Mouse (Mus musculus) ES-E14 (cell line): Measurements from ENCODE around the gene Alcam. TPM values are rescaled to one million over a fixed set of nuclear protein-coding genes. Genes with fewer than 3 reads are reported as not detected.

Source experiments
- DNase-seq: peaks from one replicate; pipeline ENCODE4 v3.0.0-alpha.2; 2013; ENCODE audit warnings: low read depth, low spot score
- H3K27ac ChIP-seq: 2 replicates; pipeline ENCODE4 v1.5.1; 2012; ENCODE audit warnings: low read depth, mild to moderate bottlenecking, low read length, moderate library complexity, mixed read lengths; ENCODE audit not compliant: poor library complexity, insufficient read depth, severe bottlenecking
- H3K36me3 ChIP-seq: 2 replicates; pipeline ENCODE4 v1.6.1; 2012; ENCODE audit warnings: mild to moderate bottlenecking, low read length, moderate library complexity, mixed read lengths; ENCODE audit not compliant: control insufficient read depth, poor library complexity, insufficient read depth, severe bottlenecking
- H3K4me1 ChIP-seq, 2 experiments: fragments of 150-350 bp in 1 of 2; sonication (generic) in 1 of 2; 2 replicates each; pipeline ENCODE4 v1.6.1; 2012; ENCODE audit warnings: low read length in 2 of 2, mild to moderate bottlenecking in 1 of 2, mixed read lengths in 1 of 2; ENCODE audit not compliant: control insufficient read depth in 2 of 2, insufficient read depth in 2 of 2, poor library complexity in 1 of 2
- H3K4me3 ChIP-seq, 2 experiments: fragments of 150-350 bp in 1 of 2; sonication (generic) in 1 of 2; 2 replicates each; pipeline ENCODE4 v1.5.1; 2012; ENCODE audit warnings: low read length in 2 of 2, low read depth in 1 of 2, mild to moderate bottlenecking in 1 of 2, mixed read lengths in 1 of 2; ENCODE audit not compliant: insufficient read depth in 1 of 2, poor library complexity in 1 of 2, severe bottlenecking in 1 of 2
- H3K9ac ChIP-seq: 2 replicates; pipeline ENCODE4 v1.6.1; 2012; ENCODE audit warnings: low read depth, mild to moderate bottlenecking, low read length, mixed read lengths; ENCODE audit not compliant: poor library complexity, insufficient read depth, severe bottlenecking
- H3K9me3 ChIP-seq: fragments of 150-350 bp; sonication (generic); 2 replicates; pipeline ENCODE4 v1.6.1; 2012; ENCODE audit warnings: low read depth, mild to moderate bottlenecking, low read length; ENCODE audit not compliant: control insufficient read depth, insufficient read depth
- CHD2 ChIP-seq: IDR thresholded peaks from 2 replicates; pipeline ENCODE4 v1.6.1; 2014; ENCODE audit warnings: mild to moderate bottlenecking, low read depth, low read length, inconsistent platforms
- HCFC1 ChIP-seq: IDR thresholded peaks from 2 replicates; pipeline ENCODE4 v1.6.1; 2012; ENCODE audit warnings: low read length, inconsistent platforms, borderline replicate concordance; ENCODE audit not compliant: insufficient read depth
- MAFK ChIP-seq: IDR thresholded peaks from 2 replicates; pipeline ENCODE4 v1.6.1; 2014; ENCODE audit warnings: mild to moderate bottlenecking, low read depth, low read length, inconsistent platforms; ENCODE audit not compliant: insufficient read depth
- ZC3H11A ChIP-seq: IDR thresholded peaks from 2 replicates; pipeline ENCODE4 v1.6.1; 2012; ENCODE audit warnings: low read depth, mild to moderate bottlenecking, inconsistent platforms, low read length, borderline replicate concordance
- ZNF384 ChIP-seq: IDR thresholded peaks from 2 replicates; pipeline ENCODE4 v1.6.1; 2012; ENCODE audit warnings: low read depth, low read length, inconsistent platforms
- in situ Hi-C, 2 experiments: fragments of 600-800 bp; cut with MboI; formaldehyde crosslinking; loops; one replicate each; pipeline ENCODE4 v1.15.1; 2025; ENCODE audit warnings: low sequenced_read_pairs in 2 of 2, inconsistent platforms in 1 of 2; ENCODE audit not compliant: unreplicated experiment in 2 of 2
- total RNA-seq: library from RNA; depleted of rRNA; stranded (reverse); fragments of 300-350 nt; gene quantifications from 2 replicates; pipeline ENCODE4 v1.2.3, GENCODE M21; 2012

Gene Alcam
- total RNA-seq, 1 experiment = 8.1 TPM

DNA sequence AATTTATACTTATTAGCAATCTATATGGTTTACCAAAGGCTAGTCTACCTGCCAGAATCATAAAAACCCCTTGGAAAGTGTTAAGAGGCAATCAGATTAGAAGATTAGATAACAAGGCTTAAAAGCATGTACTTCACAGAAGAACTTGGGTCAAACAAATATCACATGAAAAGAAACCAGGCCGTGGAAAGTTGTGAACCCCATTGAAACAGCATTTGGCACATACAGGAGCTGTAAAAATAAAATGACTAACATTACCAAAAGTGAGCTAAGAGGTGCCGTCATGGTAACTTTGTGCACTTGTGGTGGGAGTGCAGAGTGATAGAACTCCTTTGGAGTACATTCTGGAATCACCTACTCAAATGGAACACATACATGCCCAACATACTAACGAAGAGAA lies 18.8 kb upstream of the Alcam start:
- no peak overlapping the region for H3K4me3 ChIP-seq
- TF ChIP-seq HCFC1 = no peak
- no peak for TF ChIP-seq CHD2
- TF ChIP-seq ZNF384 = no peak
- TF ChIP-seq ZC3H11A = no peak
- no peak for TF ChIP-seq MAFK
- H3K9me3 ChIP-seq = no peaks in the 10 kb centered on the region
- no peak for DNase-seq
- H3K9ac ChIP-seq = no peak overlapping the region
- no peaks in the 10 kb centered on the region for H3K4me1 ChIP-seq
- in situ Hi-C loops = no loop called here
- H3K36me3 ChIP-seq = no peaks in the 10 kb centered on the region
- no peak overlapping the region for H3K27ac ChIP-seq

DNA sequence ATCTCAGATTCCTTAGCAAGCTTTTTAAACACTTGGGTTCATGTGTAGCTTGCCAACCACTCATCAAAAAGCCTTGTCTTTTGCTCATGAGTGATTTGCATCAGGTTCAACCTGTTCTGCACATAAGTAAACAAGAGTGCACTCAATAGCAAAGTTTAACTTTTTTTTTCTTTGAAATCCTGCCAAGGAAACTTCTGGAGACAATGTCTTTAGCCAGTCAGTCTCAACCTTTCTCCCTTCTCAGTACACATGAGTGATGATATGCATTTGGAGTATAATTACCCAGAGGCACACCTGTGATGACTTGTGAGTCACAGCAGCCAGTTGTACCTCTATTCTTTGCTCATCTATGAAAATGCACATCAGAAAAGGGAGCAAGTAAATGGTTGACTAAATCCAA lies 18.2 kb upstream of the Alcam start:
- H3K4me1 ChIP-seq = no peaks in the 10 kb centered on the region
- TF ChIP-seq ZNF384 = no peak
- TF ChIP-seq MAFK = no peak
- no peak overlapping the region for H3K4me3 ChIP-seq
- H3K36me3 ChIP-seq = no peaks in the 10 kb centered on the region
- in situ Hi-C loops = no loop called here
- no peaks in the 10 kb centered on the region for H3K9me3 ChIP-seq
- no peak overlapping the region for H3K27ac ChIP-seq
- no peak for DNase-seq
- no peak overlapping the region for H3K9ac ChIP-seq

DNA sequence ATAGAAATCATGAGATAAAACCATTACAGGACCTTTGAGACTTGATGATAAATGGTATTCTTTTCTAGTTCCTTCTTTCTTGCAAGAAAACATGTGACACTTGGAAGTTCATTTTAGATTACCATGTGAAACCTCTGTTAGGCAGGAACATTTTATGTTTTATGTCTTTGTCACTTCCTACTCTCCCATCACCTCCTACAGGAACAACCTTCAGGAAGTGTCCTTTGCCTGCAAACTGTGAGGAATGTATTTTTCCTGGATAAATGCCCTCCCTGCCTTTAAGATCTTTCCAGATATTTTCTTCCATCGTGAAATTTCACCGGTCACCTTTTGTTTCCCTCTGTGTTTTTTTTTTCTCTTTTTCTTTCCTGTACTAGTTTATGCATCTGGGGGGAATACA lies 17.0 kb upstream of the Alcam start:
- H3K9me3 ChIP-seq = no peaks in the 10 kb centered on the region
- no peak for DNase-seq
- no peaks in the 10 kb centered on the region for H3K4me1 ChIP-seq
- in situ Hi-C loops = no loop called here
- no peak overlapping the region for H3K9ac ChIP-seq
- no peak overlapping the region for H3K4me3 ChIP-seq
- no peak overlapping the region for H3K27ac ChIP-seq
- H3K36me3 ChIP-seq = no peaks in the 10 kb centered on the region
- TF ChIP-seq HCFC1 = no peak

DNA sequence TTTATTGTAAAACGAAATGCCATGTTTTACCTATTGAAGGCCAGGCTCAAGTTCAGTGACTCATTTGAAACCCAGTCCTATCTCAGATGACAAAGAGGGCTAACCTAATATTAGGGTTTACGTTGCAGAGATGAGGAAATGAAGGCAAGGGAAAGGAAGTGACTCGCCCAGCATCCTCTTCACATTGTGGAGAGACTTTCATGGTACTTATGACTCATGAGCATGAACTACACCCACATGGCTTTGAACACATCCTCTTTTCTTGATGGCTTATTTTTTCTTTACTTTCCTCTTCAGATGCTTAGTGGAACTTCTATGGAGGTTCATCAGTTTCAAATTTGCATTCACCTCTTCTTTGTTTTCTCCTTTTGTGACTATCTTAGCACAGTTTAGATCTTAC lies 16.4 kb upstream of the Alcam start:
- no peak overlapping the region for H3K9ac ChIP-seq
- TF ChIP-seq HCFC1 = no peak
- TF ChIP-seq ZNF384 = no peak
- in situ Hi-C loops = no loop called here
- no peak for DNase-seq
- H3K9me3 ChIP-seq = no peaks in the 10 kb centered on the region
- H3K4me1 ChIP-seq = no peaks in the 10 kb centered on the region
- no peak overlapping the region for H3K27ac ChIP-seq
- no peak overlapping the region for H3K4me3 ChIP-seq
- H3K36me3 ChIP-seq = no peaks in the 10 kb centered on the region

DNA sequence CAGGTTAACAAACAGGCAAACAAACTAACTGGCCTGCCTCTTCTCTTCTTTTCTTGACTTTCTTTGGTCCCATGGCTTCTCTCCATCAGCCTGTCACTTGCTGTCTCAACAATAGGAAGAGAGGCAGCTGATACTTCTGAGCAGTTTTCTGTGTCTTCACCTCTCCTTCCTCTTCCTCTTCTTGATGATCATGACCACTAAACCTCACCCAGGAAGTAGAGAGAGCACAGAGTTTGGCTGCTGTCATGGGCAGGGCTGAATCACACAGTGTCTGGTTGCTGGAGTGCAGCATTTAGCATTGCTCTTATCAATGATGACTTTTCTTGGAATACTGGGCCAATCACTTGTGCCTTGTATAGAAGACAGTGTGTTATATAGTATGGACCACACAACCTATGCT lies 14.6 kb upstream of the Alcam start:
- Histone ChIP-seq H3K4me3 (no peak overlapping the region), H3K4me1 (no peaks in the 10 kb centered on the region), H3K9ac (no peak overlapping the region), H3K36me3 (no peaks in the 10 kb centered on the region), H3K9me3 (no peaks in the 10 kb centered on the region), H3K27ac (no peak overlapping the region)
- DNase-seq = no peak
- TF ChIP-seq HCFC1 (no peak), ZC3H11A (no peak), MAFK (no peak), CHD2 (no peak), ZNF384 (no peak)
- in situ Hi-C loops = no loop called here
